Mouse (Mus musculus): ENCODE results near the gene Haus2.

DNA sequence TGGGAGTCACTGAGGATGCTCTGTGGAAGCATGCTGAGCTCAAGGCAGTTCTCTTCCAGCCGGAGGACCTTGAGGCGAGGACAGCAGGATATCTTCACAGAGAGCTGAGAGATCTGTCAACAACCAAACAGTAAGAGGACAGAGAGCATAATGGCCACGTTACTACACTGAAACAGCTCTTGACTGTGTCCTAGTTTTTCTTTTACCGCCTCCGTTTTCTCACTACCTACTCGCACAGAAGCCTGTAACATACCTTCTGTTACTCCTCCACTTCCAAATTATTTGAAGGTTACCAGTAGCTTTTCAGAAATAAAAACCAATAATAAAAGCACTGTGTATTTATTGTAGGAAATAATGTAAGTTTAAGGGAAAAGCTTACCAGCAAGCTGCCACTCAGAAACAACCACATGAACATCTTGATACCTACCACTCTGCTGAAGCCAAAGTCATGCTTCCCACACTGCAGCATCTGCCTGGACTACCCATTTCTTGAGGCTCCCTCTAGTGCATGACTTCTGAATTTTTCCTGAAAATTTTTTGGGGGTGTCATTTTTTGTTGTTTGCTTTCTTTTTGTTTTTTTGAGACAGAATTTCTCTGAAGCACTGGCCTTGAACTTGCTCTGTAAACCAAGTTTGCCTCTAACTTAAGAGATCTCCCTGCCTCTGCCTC is 3.0 kb upstream of the Haus2 start:
- TF ChIP-seq CTCF (IDR thresholded peaks at IDR 0.05; ENCODE audit: control insufficient read depth, insufficient read depth, low read length) (no peak), POLR2A (IDR thresholded peaks at IDR 0.05; ENCODE audit: borderline replicate concordance, control insufficient read depth, low read depth, low read length) (no peak)
